Mouse (Mus musculus): ENCODE results near the gene 4922502D21Rik. TPM values are rescaled to one million over a fixed set of nuclear protein-coding genes. Genes with fewer than 3 reads are reported as not detected.

4922502D21Rik gene
- polyA plus RNA-seq, 1 experiment from 2014 or later: not detected

- Histone ChIP-seq H3K27me3 (ENCODE audit: control insufficient read depth, insufficient read depth, low read depth, low read length) (no peaks in the 10 kb centered on the region), H3K27ac (ENCODE audit: low read length) (no peak overlapping the region), H3K4me3 (ENCODE audit: low read length) (no peak overlapping the region), H3K9me3 (ENCODE audit: control insufficient read depth, low read length) (no peaks in the 10 kb centered on the region), H3K4me2 (ENCODE audit: low read depth, low read length) (no peak overlapping the region), H3K9ac (ENCODE audit: low read length) (no peak overlapping the region), H3K4me1 (replicated peaks; ENCODE audit: control insufficient read depth, insufficient read depth, low read length) (no peaks in the 10 kb centered on the region), H3K36me3 (ENCODE audit: control insufficient read depth, insufficient read depth, low read length) (no peaks in the 10 kb centered on the region)
- no peak for ATAC-seq (ENCODE audit: low read depth)
- 93% methylated on average over 2 of the region's 2 CpGs for WGBS
Measured at GRCm38 (mm10) chr6:129276483-129276882, 55.1 kb downstream of the 4922502D21Rik start.

GRCm38 (mm10) chr6:129275624-129276203 lies 55.9 kb downstream of the 4922502D21Rik start:
- Histone ChIP-seq H3K4me2 (ENCODE audit: low read depth, low read length) (no peak overlapping the region), H3K9me3 (ENCODE audit: control insufficient read depth, low read length) (no peaks in the 10 kb centered on the region), H3K27me3 (ENCODE audit: control insufficient read depth, insufficient read depth, low read depth, low read length) (no peaks in the 10 kb centered on the region), H3K4me3 (ENCODE audit: low read length) (no peak overlapping the region), H3K4me1 (replicated peaks; ENCODE audit: control insufficient read depth, insufficient read depth, low read length) (no peaks in the 10 kb centered on the region), H3K27ac (ENCODE audit: low read length) (no peak overlapping the region), H3K9ac (ENCODE audit: low read length) (no peak overlapping the region), H3K36me3 (ENCODE audit: control insufficient read depth, insufficient read depth, low read length) (no peaks in the 10 kb centered on the region)
- ATAC-seq (ENCODE audit: low read depth): no peak
- WGBS: 48% methylated on average over 3 of the region's 3 CpGs

- Histone ChIP-seq H3K36me3 (ENCODE audit: control insufficient read depth, insufficient read depth, low read length) (no peaks in the 10 kb centered on the region), H3K27me3 (ENCODE audit: control insufficient read depth, insufficient read depth, low read depth, low read length) (no peaks in the 10 kb centered on the region), H3K9me3 (ENCODE audit: control insufficient read depth, low read length) (no peaks in the 10 kb centered on the region), H3K4me3 (ENCODE audit: low read length) (no peak within 1 kb of the TSS), H3K9ac (ENCODE audit: low read length) (no peak within 1 kb of the TSS), H3K4me1 (replicated peaks; ENCODE audit: control insufficient read depth, insufficient read depth, low read length) (no peaks in the 10 kb centered on the region), H3K4me2 (ENCODE audit: low read depth, low read length) (no peak within 1 kb of the TSS), H3K27ac (ENCODE audit: low read length) (no peak within 1 kb of the TSS)
- WGBS: 57% methylated on average over 9 of the region's 9 CpGs
- no peak for ATAC-seq (ENCODE audit: low read depth)
Measured at GRCm38 (mm10) chr6:129275220-129275619, 56.4 kb downstream of the 4922502D21Rik start, which contains the start of gene Cd69. TSS of gene Cd69 (minus strand) at chr6:129275436.

GRCm38 (mm10) chr6:129274476-129274875 lies 57.1 kb downstream of the 4922502D21Rik start:
- H3K4me2 ChIP-seq (ENCODE audit: low read depth, low read length): no peak overlapping the region
- no peaks in the 10 kb centered on the region for H3K27me3 ChIP-seq (ENCODE audit: control insufficient read depth, insufficient read depth, low read depth, low read length)
- H3K4me3 ChIP-seq (ENCODE audit: low read length): no peak overlapping the region
- ATAC-seq (ENCODE audit: low read depth): no peak
- no peaks in the 10 kb centered on the region for H3K9me3 ChIP-seq (ENCODE audit: control insufficient read depth, low read length)
- no peaks in the 10 kb centered on the region for H3K4me1 ChIP-seq (replicated peaks; ENCODE audit: control insufficient read depth, insufficient read depth, low read length)
- H3K9ac ChIP-seq (ENCODE audit: low read length): no peak overlapping the region
- H3K27ac ChIP-seq (ENCODE audit: low read length): no peak overlapping the region
- WGBS: 79% methylated on average over 2 of the region's 2 CpGs
- no peaks in the 10 kb centered on the region for H3K36me3 ChIP-seq (ENCODE audit: control insufficient read depth, insufficient read depth, low read length)

- WGBS: 64% methylated on average over 3 of the region's 3 CpGs
- Histone ChIP-seq H3K27ac (ENCODE audit: low read length) (no peak overlapping the region), H3K27me3 (ENCODE audit: control insufficient read depth, insufficient read depth, low read depth, low read length) (no peaks in the 10 kb centered on the region), H3K9me3 (ENCODE audit: control insufficient read depth, low read length) (no peaks in the 10 kb centered on the region), H3K4me2 (ENCODE audit: low read depth, low read length) (no peak overlapping the region), H3K4me1 (replicated peaks; ENCODE audit: control insufficient read depth, insufficient read depth, low read length) (no peaks in the 10 kb centered on the region), H3K9ac (ENCODE audit: low read length) (no peak overlapping the region), H3K4me3 (ENCODE audit: low read length) (no peak overlapping the region), H3K36me3 (ENCODE audit: control insufficient read depth, insufficient read depth, low read length) (no peaks in the 10 kb centered on the region)
- no peak for ATAC-seq (ENCODE audit: low read depth)
Measured at GRCm38 (mm10) chr6:129273662-129274061, 57.9 kb downstream of the 4922502D21Rik start.

Other genes starting within 250 kb of the 4922502D21Rik start
- not detected in 2 replicates for gene Clec2e, start 230.9 kb downstream of the 4922502D21Rik start, polyA plus RNA-seq (2015; fragmentation: Nextera tagmentation; extraction: Ambion mirVana)
- 2.0 and 2.3 TPM in 2 replicates for gene Clec2d, start 151.2 kb downstream of the 4922502D21Rik start, polyA plus RNA-seq (2015; fragmentation: Nextera tagmentation; extraction: Ambion mirVana)
- 0.09 and 0.18 TPM in 2 replicates for gene Cd69, start 56.4 kb downstream of the 4922502D21Rik start, polyA plus RNA-seq (2015; fragmentation: Nextera tagmentation; extraction: Ambion mirVana)
- gene Clec12a, start 10.9 kb upstream of the 4922502D21Rik start, polyA plus RNA-seq (2015; fragmentation: Nextera tagmentation; extraction: Ambion mirVana): 3.3 and 4.3 TPM in 2 replicates
- 0.36 and 0.50 TPM in 2 replicates for gene Clec12b, start 54.1 kb upstream of the 4922502D21Rik start, polyA plus RNA-seq (2015; fragmentation: Nextera tagmentation; extraction: Ambion mirVana)
- 2.8 and 3.7 TPM in 2 replicates for gene Clec1b, start 65.5 kb upstream of the 4922502D21Rik start, polyA plus RNA-seq (2015; fragmentation: Nextera tagmentation; extraction: Ambion mirVana)
- gene Clec9a, start 77.1 kb upstream of the 4922502D21Rik start, polyA plus RNA-seq (2015; fragmentation: Nextera tagmentation; extraction: Ambion mirVana): 1.5 and 1.6 TPM in 2 replicates
- gene Clec1a, start 120.2 kb upstream of the 4922502D21Rik start, polyA plus RNA-seq (2015; fragmentation: Nextera tagmentation; extraction: Ambion mirVana): 35.9 and 37.0 TPM in 2 replicates
- 0.11 and 0.15 TPM in 2 replicates for gene Olr1, start 175.4 kb upstream of the 4922502D21Rik start, polyA plus RNA-seq (2015; fragmentation: Nextera tagmentation; extraction: Ambion mirVana)
- gene Tmem52b, start 180.8 kb upstream of the 4922502D21Rik start, polyA plus RNA-seq (2015; fragmentation: Nextera tagmentation; extraction: Ambion mirVana): 0.09 TPM in 1 of 2 replicates, not detected in the other
- gene Gabarapl1, start 201.4 kb upstream of the 4922502D21Rik start, polyA plus RNA-seq (2015; fragmentation: Nextera tagmentation; extraction: Ambion mirVana): 48.0 and 48.3 TPM in 2 replicates
- gene Klre1, start 246.1 kb upstream of the 4922502D21Rik start, polyA plus RNA-seq (2015; fragmentation: Nextera tagmentation; extraction: Ambion mirVana): not detected in 2 replicates

Data from lung, embryonic 16.5 days (tissue).